Mouse (Mus musculus): ENCODE measurements at regions not wholly inside any gene's neighbourhood (a gene's known extent, or its start where the extent isn't known, plus 50 kb on each side); places are given as distances from the start of the nearest gene placed in this dataset.
A peak's percentile ranks its signal among the peaks of the same experiment; 100 is the strongest.

GRCm38 (mm10) chr12:62881202-62881601 is 1358.3 kb downstream of the Lrfn5 start:
- Histone ChIP-seq H3K27ac (ENCODE audit: insufficient read depth, low read depth, low read length) (no peak overlapping the region), H3K4me3 (ENCODE audit: insufficient read depth, low read length) (no peak overlapping the region), H3K4me1 (ENCODE audit: control insufficient read depth, insufficient read depth, low read length) (no peaks in the 10 kb centered on the region)
- TF ChIP-seq CTCF (IDR thresholded peaks at IDR 0.05; ENCODE audit: low read depth, low read length) = no peak
- no peak for TF ChIP-seq POLR2A (IDR thresholded peaks at IDR 0.05; ENCODE audit: borderline replicate concordance, low read depth, low read length)

GRCm38 (mm10) chr12:62892851-62893632 is 1370.1 kb downstream of the Lrfn5 start:
- Histone ChIP-seq H3K4me3 (ENCODE audit: insufficient read depth, low read length) (no peak overlapping the region), H3K27ac (ENCODE audit: insufficient read depth, low read depth, low read length) (no peak overlapping the region), H3K4me1 (ENCODE audit: control insufficient read depth, insufficient read depth, low read length) (no peaks in the 10 kb centered on the region)
- TF ChIP-seq CTCF (IDR thresholded peaks at IDR 0.05; ENCODE audit: low read depth, low read length) = peak; percentile 20; the same call in 1 of the 2 replicates
- TF ChIP-seq POLR2A (IDR thresholded peaks at IDR 0.05; ENCODE audit: borderline replicate concordance, low read depth, low read length) = no peak

Measured in bone marrow macrophage, adult 2 months (primary cell).